Mouse (Mus musculus) cerebellum, postnatal 36 days (tissue): ENCODE results near the gene 1700029I15Rik.
A peak's percentile ranks its signal among the peaks of the same experiment; 100 is the strongest.

ENCODE experiments used
- DNase-seq, 2 experiments: peaks; one replicate each; pipeline ENCODE4 v3.0.0; 2021 to 2022; ENCODE audit warnings: mixed read lengths in 2 of 2

The 1700029I15Rik gene

DNA sequence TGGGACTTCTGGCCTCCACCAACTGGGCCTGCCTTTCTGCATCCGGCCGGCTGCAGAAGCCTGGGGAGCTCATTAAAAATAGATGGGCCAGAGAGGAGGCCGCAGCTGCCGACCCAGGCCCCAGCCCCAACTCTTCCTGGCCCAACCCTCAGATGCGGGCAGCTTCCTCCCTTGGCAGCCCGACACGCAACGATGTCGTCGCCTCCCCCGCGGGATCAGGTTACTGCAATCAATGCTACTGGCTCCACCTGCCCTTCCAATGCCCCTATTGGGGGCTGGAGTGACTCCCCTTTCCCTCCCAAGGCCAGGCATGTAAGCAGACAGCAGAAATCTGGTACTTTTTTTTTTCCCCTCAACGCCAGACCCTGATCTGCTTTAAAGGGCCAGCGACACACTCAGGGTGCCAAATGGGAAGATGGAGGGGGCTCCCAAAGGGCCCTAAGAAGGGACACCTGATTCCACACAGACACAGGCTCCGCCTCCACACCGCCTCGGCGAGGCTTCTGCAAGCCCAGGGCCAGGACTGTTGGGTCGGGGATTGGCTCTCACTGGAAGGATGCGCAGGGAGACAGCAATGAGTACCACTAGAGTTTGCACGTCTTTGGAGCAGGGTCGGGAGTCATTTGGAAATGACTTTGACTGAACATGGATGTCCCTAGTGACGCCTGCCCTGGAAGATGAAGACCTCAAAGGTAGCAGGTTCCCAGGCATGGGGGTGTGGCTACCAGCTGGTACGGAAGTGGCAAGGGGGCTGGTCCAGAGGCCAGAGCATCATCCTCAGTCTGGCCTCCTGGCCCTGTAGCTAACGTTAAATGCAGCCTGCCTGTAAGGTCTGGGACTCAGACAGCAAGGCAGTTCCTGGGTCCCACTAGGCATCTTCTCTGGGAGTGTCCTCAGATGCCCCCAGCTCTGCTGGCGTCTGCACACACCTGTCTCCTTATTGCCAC is 10.3 kb downstream of the 1700029I15Rik start:
- peak in 1 of 2 experiments; percentile 39 for DNase-seq

- no peak for DNase-seq
These were observed 13.2 kb downstream of the 1700029I15Rik start for GRCm38 (mm10) chr2:92395535-92395934.

DNA sequence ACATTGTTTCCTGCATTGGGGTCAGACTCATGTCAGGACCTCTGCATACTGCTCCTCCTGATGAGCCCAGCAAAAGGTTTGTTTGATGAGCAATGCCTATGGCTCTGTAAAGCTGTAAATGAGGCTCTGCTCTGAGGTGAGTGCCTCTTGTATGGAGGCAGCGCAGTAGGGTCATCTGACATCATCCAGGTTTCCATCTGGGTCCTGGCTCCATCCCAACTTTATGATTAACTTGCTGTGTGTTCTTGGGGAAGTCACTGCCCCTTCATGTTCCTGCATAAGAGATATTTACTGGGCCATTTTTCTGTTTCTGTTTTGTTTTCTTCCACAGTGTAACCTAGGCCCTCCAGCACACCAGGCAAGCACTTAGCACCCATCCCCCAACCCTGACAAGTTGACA is 15.1 kb downstream of the 1700029I15Rik start:
- DNase-seq, result peak in 1 of 2 experiments; percentile 52

DNA sequence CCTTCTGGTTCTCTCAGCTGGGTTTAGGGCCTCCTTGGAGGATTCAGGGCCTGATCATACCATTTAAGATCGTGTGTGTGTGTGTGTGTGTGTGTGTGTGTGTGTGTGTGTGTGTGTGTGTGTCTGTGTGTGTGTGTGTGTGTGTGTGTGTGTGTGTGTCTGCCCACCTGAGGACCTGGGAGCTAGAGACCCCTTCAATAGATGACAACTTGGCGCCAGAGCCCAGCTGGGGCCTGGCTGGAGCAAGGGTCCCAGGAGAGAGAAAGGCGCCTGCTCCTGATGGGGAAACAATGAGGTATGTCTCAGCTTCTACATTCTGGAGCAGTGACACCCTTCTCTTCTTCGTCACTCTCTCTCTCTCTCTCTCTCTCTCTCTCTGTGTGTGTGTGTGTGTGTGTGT is 17.5 kb downstream of the 1700029I15Rik start:
- DNase-seq, result peak in 1 of 2 experiments; percentile 32

- peak in 1 of 2 experiments; percentile 49 for DNase-seq
These were observed 18.3 kb downstream of the 1700029I15Rik start for GRCm38 (mm10) chr2:92400682-92401081.

- DNase-seq, result peak; percentile 66 to 71
These were observed 18.8 kb downstream of the 1700029I15Rik start, which contains the start of gene Mapk8ip1 for GRCm38 (mm10) chr2:92401091-92401561. Gene Mapk8ip1 (minus strand): TSS chr2:92401263.

GRCm38 (mm10) chr2:92402591-92403326 is 20.4 kb downstream of the 1700029I15Rik start:
- peak; percentile 82 to 84 for DNase-seq

- no peak for DNase-seq
These were observed 21.5 kb downstream of the 1700029I15Rik start for GRCm38 (mm10) chr2:92403776-92404319.

DNA sequence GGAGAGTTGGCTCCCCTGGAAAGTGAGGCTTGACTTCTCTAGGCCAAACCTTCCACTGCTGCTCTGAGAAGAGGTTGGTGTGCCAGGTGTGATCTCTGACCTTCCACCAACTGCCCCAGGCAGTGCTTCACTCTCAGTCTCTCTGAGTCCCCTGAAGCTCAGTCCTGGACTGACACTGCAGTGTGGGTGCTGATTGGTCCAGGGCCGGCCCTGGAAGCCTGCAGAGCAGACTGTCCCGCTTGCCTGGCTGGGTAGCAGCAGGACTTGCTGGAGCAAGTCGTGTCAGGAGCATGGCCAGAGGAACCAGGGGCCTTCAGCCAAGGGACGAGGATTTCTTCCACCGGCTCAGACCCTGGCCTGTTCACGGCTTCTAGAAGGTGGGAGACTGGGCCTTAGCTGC is 22.4 kb downstream of the 1700029I15Rik start:
- DNase-seq, result peak in 1 of 2 experiments; percentile 40

- DNase-seq, result no peak
These were observed 23.3 kb downstream of the 1700029I15Rik start for GRCm38 (mm10) chr2:92405687-92406086.

GRCm38 (mm10) chr2:92408309-92409045 is 26.1 kb downstream of the 1700029I15Rik start:
- no peak for DNase-seq

DNA sequence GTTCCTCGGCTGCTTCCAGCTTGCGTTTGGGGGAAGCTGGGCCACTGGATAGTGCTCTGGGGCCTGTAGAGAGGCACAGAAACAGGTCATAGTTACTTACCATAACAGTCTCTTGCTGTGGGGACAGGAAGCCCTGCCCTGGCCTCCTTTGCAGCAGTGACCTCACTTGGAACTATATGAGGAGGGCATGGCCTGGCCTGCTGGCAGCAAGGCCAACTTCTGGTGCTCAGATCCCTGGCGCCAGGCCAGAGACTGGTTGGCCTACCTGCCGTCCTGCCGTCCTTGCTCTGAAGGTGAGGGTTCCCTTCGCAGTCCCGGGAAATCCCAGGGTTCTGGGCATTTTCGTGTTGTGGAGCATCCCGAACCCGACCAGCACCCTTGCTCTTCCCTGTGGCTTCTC is 29.4 kb downstream of the 1700029I15Rik start:
- peak; percentile 79 to 85 for DNase-seq

- DNase-seq, result no peak
These were observed 39.5 kb downstream of the 1700029I15Rik start for GRCm38 (mm10) chr2:92421723-92422387.

DNA sequence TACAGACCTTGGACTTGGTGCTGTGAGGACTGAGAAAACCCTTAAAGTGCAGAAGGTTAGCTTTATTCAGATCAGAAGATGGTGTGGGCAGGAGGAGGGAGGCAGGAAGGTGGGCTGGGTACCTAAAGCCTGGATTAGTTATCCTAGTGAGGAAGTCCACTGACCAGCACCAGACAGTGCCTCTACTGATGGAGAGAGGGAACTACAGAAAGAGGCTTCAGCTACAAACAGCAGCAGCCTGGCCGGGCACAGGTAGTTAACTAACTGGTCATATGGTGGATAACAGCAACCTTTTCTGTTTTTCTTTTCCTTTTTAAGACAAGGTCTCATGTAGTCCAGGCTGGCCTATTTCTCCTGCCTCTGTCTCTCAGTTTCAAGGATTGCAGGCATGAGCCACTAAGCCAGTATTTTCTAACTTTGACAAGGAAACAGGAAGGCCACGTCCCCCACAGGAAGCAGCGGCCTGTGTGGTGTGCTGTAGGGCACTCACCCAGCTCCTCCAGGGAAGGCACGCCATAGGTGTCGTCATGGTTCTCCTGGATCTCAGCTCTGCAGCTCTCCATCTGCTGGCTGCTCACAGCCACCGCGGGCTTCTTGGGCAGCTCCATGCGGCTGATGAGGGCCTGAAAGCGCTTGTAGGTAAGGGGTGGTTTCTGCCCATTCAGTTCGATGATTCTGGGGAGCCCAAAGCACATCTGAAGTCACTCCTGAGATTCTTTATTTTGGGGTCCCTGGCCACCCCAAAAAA is 40.2 kb downstream of the 1700029I15Rik start:
- peak; percentile 54 to 57 for DNase-seq

DNA sequence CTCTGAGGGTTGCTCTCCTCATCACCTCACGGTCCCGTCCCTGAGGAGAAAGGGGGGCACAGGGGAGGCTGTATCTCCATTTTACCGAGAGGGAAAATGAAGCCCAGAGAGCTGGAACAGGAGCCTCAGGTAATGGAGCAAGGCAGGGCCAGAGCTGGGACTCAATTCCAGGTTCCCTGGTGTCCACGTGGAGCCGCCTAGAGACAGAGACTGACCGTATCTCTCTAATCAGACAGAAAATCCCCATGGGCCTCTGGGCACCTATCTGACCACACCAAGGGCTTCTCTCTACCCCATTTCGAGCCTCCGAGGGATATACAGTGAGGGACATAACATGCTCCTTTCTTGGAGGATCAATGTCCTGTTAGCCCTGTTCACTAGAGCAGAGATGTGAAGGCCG is 40.8 kb downstream of the 1700029I15Rik start:
- DNase-seq, result peak in 1 of 2 experiments; percentile 33

DNA sequence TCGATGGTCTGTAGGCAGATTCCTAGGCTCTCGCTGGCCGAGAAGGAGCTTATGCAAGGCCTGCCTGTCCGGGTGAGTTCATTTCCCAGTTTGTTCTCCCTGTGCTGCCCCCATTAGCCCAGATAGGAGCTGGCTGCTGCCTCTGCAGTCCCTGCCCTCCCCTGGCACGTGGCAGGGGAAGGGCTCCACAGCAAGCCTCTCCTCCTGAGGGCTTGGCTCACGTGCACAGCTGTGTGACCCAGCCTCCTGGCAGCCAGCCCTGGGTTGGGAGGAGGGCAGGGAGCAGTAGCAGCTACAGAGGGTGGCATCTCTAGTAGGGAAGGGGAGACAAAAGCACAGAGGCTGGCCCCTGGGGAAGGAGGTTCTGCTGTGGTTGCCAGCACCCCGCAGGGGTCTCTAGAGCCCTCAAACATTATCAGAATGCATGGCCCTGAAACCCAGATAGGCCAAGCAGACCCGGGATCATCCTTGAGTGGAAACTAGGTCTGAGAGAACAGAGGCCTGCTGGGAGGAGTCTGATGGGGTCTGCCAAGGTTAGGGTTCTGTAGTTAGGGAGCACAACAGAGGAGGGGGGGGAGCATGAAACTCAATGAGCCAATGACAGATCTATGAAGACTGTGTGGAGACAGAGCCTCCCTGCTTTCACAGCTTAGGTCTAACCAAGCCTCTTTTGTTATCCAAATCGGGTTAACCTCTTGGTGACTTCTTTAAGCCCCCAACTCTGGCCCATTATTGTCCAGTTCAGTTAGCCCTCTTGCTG is 41.5 kb downstream of the 1700029I15Rik start:
- peak; percentile 78 to 88 for DNase-seq

- peak in 1 of 2 experiments; percentile 21 for DNase-seq
These were observed 42.3 kb downstream of the 1700029I15Rik start for GRCm38 (mm10) chr2:92424462-92425308.

- DNase-seq, result no peak
These were observed 43.0 kb downstream of the 1700029I15Rik start for GRCm38 (mm10) chr2:92425366-92425765.

DNA sequence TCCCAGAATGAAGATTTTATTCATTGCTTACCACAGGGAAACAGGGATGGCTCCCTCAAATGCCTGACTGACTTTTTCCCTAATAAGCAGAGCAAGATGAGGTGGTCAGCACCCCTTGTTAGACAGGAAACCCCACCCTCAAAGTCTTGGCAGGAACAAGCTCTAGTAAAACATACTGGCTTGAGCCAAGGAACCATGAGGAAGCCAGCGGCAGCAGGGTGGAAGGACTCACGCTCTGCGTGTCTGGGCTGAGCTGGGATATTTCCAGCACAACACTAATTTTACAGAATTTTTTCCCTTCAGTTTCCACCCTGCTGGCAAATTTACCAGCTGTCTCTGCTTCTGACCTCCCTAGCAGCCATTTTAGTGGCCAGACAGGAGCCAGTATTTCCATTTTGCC is 44.1 kb downstream of the 1700029I15Rik start:
- DNase-seq, result peak in 1 of 2 experiments; percentile 29
